Mouse (Mus musculus): ENCODE data around the gene Gbp10. TPM values are rescaled to one million over a fixed set of nuclear protein-coding genes. Genes with fewer than 3 reads are reported as not detected.

The Gbp10 gene
- polyA plus RNA-seq, 1 experiment from 2014 or later: 0.74 TPM

DNA sequence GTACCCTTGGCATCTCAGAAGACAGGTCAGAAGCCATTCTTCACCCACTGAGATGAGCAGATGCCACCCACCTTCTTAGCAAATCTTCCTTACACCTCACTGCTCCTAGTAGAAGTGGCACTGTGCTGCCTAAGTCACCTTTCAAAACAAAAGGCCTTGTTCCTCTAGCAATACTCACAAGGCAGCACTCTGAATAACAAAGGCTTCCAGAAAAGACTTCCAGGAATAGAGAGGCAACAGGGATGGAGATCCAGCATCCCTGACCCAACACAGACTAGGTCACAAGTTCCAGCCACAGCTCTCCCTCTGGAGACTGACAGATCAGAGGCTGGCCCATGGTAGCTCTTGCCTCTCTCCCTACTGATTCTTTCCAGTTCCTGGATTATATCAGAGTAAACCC is 57.9 kb downstream of the Gbp10 start:
- no peak for ATAC-seq
- H3K9ac ChIP-seq (replicated peaks): no peak overlapping the region
- H3K27ac ChIP-seq: no peak overlapping the region
- no peak overlapping the region for H3K4me3 ChIP-seq (replicated peaks)
- H3K4me1 ChIP-seq (replicated peaks): no peaks in the 10 kb centered on the region
- H3K36me3 ChIP-seq: no peaks in the 10 kb centered on the region
- no peaks in the 10 kb centered on the region for H3K27me3 ChIP-seq
- H3K9me3 ChIP-seq: no peaks in the 10 kb centered on the region
- no peak overlapping the region for H3K4me2 ChIP-seq (replicated peaks)

Other genes with a start within 250 kb of the Gbp10 start
- 0.75 and 1.1 TPM in 2 replicates for gene Gbp9, start 100.0 kb downstream of the Gbp10 start, polyA plus RNA-seq (2015; fragmentation: Nextera tagmentation; extraction: Ambion mirVana)
- 0.36 and 0.46 TPM in 2 replicates for gene Gbp8, start 100.0 kb downstream of the Gbp10 start, polyA plus RNA-seq (2015; fragmentation: Nextera tagmentation; extraction: Ambion mirVana)
- 0.82 TPM in 2 replicates for gene Gbp4, start 99.9 kb downstream of the Gbp10 start, polyA plus RNA-seq (2015; fragmentation: Nextera tagmentation; extraction: Ambion mirVana)
- gene Gm43302, start 54.2 kb upstream of the Gbp10 start, polyA plus RNA-seq (2015; fragmentation: Nextera tagmentation; extraction: Ambion mirVana): 0.50 TPM in 1 of 2 replicates, not detected in the other
- gene Gbp6, start 54.2 kb upstream of the Gbp10 start, polyA plus RNA-seq (2015; fragmentation: Nextera tagmentation; extraction: Ambion mirVana): 2.0 and 2.7 TPM in 2 replicates
- 11.3 and 11.4 TPM in 2 replicates for gene Lrrc8b, start 176.2 kb upstream of the Gbp10 start, polyA plus RNA-seq (2015; fragmentation: Nextera tagmentation; extraction: Ambion mirVana)

All from midbrain, embryonic 13.5 days (tissue).